Mouse (Mus musculus): ENCODE results near the gene St8sia4. TPM values are rescaled to one million over a fixed set of nuclear protein-coding genes. Genes with fewer than 3 reads are reported as not detected.

Gene St8sia4
- polyA plus RNA-seq, 1 experiment from 2014 or later: 2.6 TPM

DNA sequence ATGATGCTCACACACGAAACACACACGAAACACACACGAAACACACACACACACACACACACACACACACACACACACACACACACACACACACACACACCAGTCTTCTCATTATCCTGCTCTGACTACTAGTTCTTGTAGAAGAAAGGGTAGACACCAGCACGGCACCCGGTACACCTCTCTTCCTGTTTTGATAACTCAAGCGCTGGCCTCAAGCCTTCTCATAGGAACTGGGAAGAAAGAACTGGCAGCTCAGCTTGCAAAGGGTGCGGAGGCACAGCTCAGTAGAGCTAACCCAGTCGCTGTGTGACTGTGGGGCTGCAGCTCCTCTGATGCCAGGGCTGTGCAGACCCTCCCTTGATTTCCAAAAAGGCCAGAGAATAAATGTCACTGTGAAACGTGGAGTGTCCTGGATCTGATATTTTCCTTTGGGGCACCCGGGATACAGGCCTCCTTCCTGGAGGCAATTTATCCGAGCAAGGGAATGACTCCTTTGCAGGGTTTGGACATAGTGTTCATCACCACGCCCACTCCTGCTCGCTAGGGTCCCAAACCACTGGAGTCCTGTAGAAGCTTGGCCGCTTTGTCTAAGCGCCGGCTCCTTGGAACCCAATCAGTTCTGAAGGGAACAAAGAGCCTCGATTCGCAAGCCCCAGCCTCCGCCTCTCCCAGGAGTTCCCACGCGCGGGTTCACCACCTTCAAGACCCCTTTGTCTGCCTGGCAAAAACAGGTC lies 2.2 kb downstream of the St8sia4 start:
- no peak overlapping the region for H3K9ac ChIP-seq (ENCODE audit: low read depth, low read length)
- peak; percentile 33 for DNase-seq (ENCODE audit: low spot score)

GRCm38 (mm10) chr1:95664321-95664825 lies 3.0 kb downstream of the St8sia4 start:
- ATAC-seq (replicated peaks; ENCODE audit: low FRiP score) (no peak), DNase-seq (ENCODE audit: low spot score) (no peak)
- no peaks in the 10 kb centered on the region; the same call in 1 of the 2 replicates for H3K4me1 ChIP-seq (replicated peaks; ENCODE audit: control insufficient read depth, insufficient read depth, low read length)
- H3K9ac ChIP-seq (ENCODE audit: low read depth, low read length): no peak overlapping the region
- H3K9me3 ChIP-seq (ENCODE audit: control insufficient read depth, low read length): no peaks in the 10 kb centered on the region
- 31% methylated on average over 4 of the region's 4 CpGs for WGBS
- H3K4me3 ChIP-seq (ENCODE audit: low read depth, low read length): no peak overlapping the region
- H3K27ac ChIP-seq (ENCODE audit: low read depth, low read length): no peak overlapping the region
- H3K36me3 ChIP-seq (ENCODE audit: control insufficient read depth, insufficient read depth, low read length): no peaks in the 10 kb centered on the region
- peaks cover 4% of the 10 kb centered on the region; the same call in 1 of the 2 replicates for H3K27me3 ChIP-seq (replicated peaks; ENCODE audit: control insufficient read depth, insufficient read depth, low read length)
- H3K4me2 ChIP-seq: peak overlapping the region; percentile 5

More for the DNA sequence above, 2.2 kb downstream of the St8sia4 start:
- 28% methylated on average over 22 of the region's 22 CpGs for WGBS
- Histone ChIP-seq H3K9me3 (ENCODE audit: control insufficient read depth, low read length) (no peaks in the 10 kb centered on the region), H3K4me3 (ENCODE audit: low read depth, low read length) (peak overlapping the region; percentile 54), H3K4me1 (replicated peaks; ENCODE audit: control insufficient read depth, insufficient read depth, low read length) (no peaks in the 10 kb centered on the region; the same call in 1 of the 2 replicates), H3K36me3 (ENCODE audit: control insufficient read depth, insufficient read depth, low read length) (no peaks in the 10 kb centered on the region), H3K27ac (ENCODE audit: low read depth, low read length) (no peak overlapping the region), H3K4me2 (peak overlapping the region; percentile 79), H3K27me3 (replicated peaks; ENCODE audit: control insufficient read depth, insufficient read depth, low read length) (peaks cover 4% of the 10 kb centered on the region; the same call in 1 of the 2 replicates)
- no peak for ATAC-seq (replicated peaks; ENCODE audit: low FRiP score)

DNA sequence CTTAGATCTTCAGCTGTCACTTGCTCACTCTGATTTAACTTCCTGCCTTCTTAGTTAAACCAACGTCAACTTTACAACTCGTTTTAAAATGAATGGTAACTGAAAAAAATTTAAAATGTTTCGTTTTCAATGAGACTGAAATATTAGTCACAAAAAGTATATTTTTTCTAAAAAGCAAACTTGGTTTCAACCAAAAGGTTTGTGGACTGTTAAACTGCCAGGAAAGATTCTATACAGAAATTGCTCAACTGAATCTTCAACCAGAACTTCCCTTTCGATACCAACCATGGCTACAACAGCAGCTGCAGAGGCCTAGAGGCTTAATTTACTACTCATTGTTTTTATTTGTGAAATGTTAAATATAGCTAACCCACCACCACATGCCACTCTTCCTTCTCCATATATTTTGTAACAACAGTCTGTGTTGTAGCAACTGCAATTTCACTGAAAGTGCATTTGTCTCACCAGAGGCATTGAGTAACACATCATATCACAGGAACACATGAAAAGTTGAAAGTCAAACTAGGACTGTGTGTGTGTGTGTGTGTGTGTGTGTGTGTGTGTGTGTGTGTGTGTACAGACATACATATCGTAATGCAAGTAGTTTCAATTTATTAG lies 10.2 kb downstream of the St8sia4 start:
- no peak overlapping the region for H3K9ac ChIP-seq (ENCODE audit: low read depth, low read length)
- no peak for DNase-seq (ENCODE audit: low spot score)
- H3K4me2 ChIP-seq: no peak overlapping the region
- H3K9me3 ChIP-seq (ENCODE audit: control insufficient read depth, low read length): no peaks in the 10 kb centered on the region
- no peaks in the 10 kb centered on the region for H3K27me3 ChIP-seq (replicated peaks; ENCODE audit: control insufficient read depth, insufficient read depth, low read length)
- H3K36me3 ChIP-seq (ENCODE audit: control insufficient read depth, insufficient read depth, low read length): no peaks in the 10 kb centered on the region
- no peak for ATAC-seq (replicated peaks; ENCODE audit: low FRiP score)
- WGBS: 57% methylated on average over 5 of the region's 5 CpGs
- no peak overlapping the region for H3K4me3 ChIP-seq (ENCODE audit: low read depth, low read length)
- H3K4me1 ChIP-seq (replicated peaks; ENCODE audit: control insufficient read depth, insufficient read depth, low read length): no peaks in the 10 kb centered on the region
- no peak overlapping the region for H3K27ac ChIP-seq (ENCODE audit: low read depth, low read length)

GRCm38 (mm10) chr1:95655564-95655963 lies 11.8 kb downstream of the St8sia4 start:
- no peak overlapping the region for H3K4me2 ChIP-seq
- H3K27ac ChIP-seq (ENCODE audit: low read depth, low read length): no peak overlapping the region
- H3K4me1 ChIP-seq (replicated peaks; ENCODE audit: control insufficient read depth, insufficient read depth, low read length): no peaks in the 10 kb centered on the region
- no peaks in the 10 kb centered on the region for H3K9me3 ChIP-seq (ENCODE audit: control insufficient read depth, low read length)
- no peak overlapping the region for H3K4me3 ChIP-seq (ENCODE audit: low read depth, low read length)
- DNase-seq (ENCODE audit: low spot score) (no peak), ATAC-seq (replicated peaks; ENCODE audit: low FRiP score) (no peak)
- H3K36me3 ChIP-seq (ENCODE audit: control insufficient read depth, insufficient read depth, low read length): no peaks in the 10 kb centered on the region
- no peak overlapping the region for H3K9ac ChIP-seq (ENCODE audit: low read depth, low read length)
- WGBS: 68% methylated on average over 9 of the region's 9 CpGs
- H3K27me3 ChIP-seq (replicated peaks; ENCODE audit: control insufficient read depth, insufficient read depth, low read length): no peaks in the 10 kb centered on the region

GRCm38 (mm10) chr1:95653445-95653844 lies 13.9 kb downstream of the St8sia4 start:
- Histone ChIP-seq H3K4me2 (no peak overlapping the region), H3K27me3 (replicated peaks; ENCODE audit: control insufficient read depth, insufficient read depth, low read length) (no peaks in the 10 kb centered on the region), H3K27ac (ENCODE audit: low read depth, low read length) (no peak overlapping the region), H3K36me3 (ENCODE audit: control insufficient read depth, insufficient read depth, low read length) (no peaks in the 10 kb centered on the region), H3K9ac (ENCODE audit: low read depth, low read length) (no peak overlapping the region), H3K4me3 (ENCODE audit: low read depth, low read length) (no peak overlapping the region), H3K4me1 (replicated peaks; ENCODE audit: control insufficient read depth, insufficient read depth, low read length) (no peaks in the 10 kb centered on the region), H3K9me3 (ENCODE audit: control insufficient read depth, low read length) (no peaks in the 10 kb centered on the region)
- ATAC-seq (replicated peaks; ENCODE audit: low FRiP score) (no peak), DNase-seq (ENCODE audit: low spot score) (no peak)
- 80% methylated on average over 8 of the region's 8 CpGs for WGBS

DNA sequence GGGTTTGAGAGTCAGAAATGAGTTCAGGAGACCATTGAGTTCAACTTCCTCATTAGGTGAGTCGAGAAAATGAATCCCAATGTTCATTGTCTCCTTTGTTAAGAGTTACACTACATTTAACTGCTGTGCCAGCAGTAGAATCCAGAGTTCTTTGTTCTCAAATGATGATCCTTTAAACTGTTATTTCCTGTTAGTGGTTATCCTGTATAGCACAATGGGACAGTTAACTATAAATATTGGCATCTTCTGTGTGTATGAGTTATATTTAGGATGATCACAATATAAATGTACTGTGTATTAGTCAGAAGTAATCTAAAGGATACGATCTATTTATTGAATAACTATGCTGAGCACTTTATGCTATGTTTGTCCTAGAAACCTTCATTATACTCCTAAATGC lies 23.1 kb downstream of the St8sia4 start:
- no peaks in the 10 kb centered on the region for H3K36me3 ChIP-seq (ENCODE audit: control insufficient read depth, insufficient read depth, low read length)
- H3K4me2 ChIP-seq: no peak overlapping the region
- H3K9me3 ChIP-seq (ENCODE audit: control insufficient read depth, low read length): no peaks in the 10 kb centered on the region
- ATAC-seq (replicated peaks; ENCODE audit: low FRiP score): no peak
- H3K27me3 ChIP-seq (replicated peaks; ENCODE audit: control insufficient read depth, insufficient read depth, low read length): no peaks in the 10 kb centered on the region
- DNase-seq (ENCODE audit: low spot score): no peak
- 70% methylated on average over 2 of the region's 2 CpGs for WGBS
- H3K4me3 ChIP-seq (ENCODE audit: low read depth, low read length): no peak overlapping the region
- H3K27ac ChIP-seq (ENCODE audit: low read depth, low read length): no peak overlapping the region
- no peaks in the 10 kb centered on the region for H3K4me1 ChIP-seq (replicated peaks; ENCODE audit: control insufficient read depth, insufficient read depth, low read length)
- no peak overlapping the region for H3K9ac ChIP-seq (ENCODE audit: low read depth, low read length)

- no peak overlapping the region for H3K4me3 ChIP-seq (ENCODE audit: low read depth, low read length)
- WGBS: 89% methylated on average over 3 of the region's 3 CpGs
- no peak for ATAC-seq (replicated peaks; ENCODE audit: low FRiP score)
- no peaks in the 10 kb centered on the region for H3K4me1 ChIP-seq (replicated peaks; ENCODE audit: control insufficient read depth, insufficient read depth, low read length)
- no peaks in the 10 kb centered on the region for H3K27me3 ChIP-seq (replicated peaks; ENCODE audit: control insufficient read depth, insufficient read depth, low read length)
- H3K27ac ChIP-seq (ENCODE audit: low read depth, low read length): no peak overlapping the region
- H3K9ac ChIP-seq (ENCODE audit: low read depth, low read length): no peak overlapping the region
- H3K4me2 ChIP-seq: no peak overlapping the region
- DNase-seq (ENCODE audit: low spot score): no peak
- H3K36me3 ChIP-seq (ENCODE audit: control insufficient read depth, insufficient read depth, low read length): no peaks in the 10 kb centered on the region
- H3K9me3 ChIP-seq (ENCODE audit: control insufficient read depth, low read length): no peaks in the 10 kb centered on the region
These were observed 28.4 kb downstream of the St8sia4 start for GRCm38 (mm10) chr1:95639001-95639400.

- DNase-seq (ENCODE audit: low spot score): no peak
- WGBS: 55% methylated on average over 5 of the region's 5 CpGs
- ATAC-seq (replicated peaks; ENCODE audit: low FRiP score): no peak
- H3K9me3 ChIP-seq (ENCODE audit: control insufficient read depth, low read length): no peaks in the 10 kb centered on the region
- no peak overlapping the region for H3K9ac ChIP-seq (ENCODE audit: low read depth, low read length)
- no peak overlapping the region for H3K4me2 ChIP-seq
- H3K4me1 ChIP-seq (replicated peaks; ENCODE audit: control insufficient read depth, insufficient read depth, low read length): no peaks in the 10 kb centered on the region
- H3K27me3 ChIP-seq (replicated peaks; ENCODE audit: control insufficient read depth, insufficient read depth, low read length): no peaks in the 10 kb centered on the region
- no peak overlapping the region for H3K27ac ChIP-seq (ENCODE audit: low read depth, low read length)
- no peak overlapping the region for H3K4me3 ChIP-seq (ENCODE audit: low read depth, low read length)
- H3K36me3 ChIP-seq (ENCODE audit: control insufficient read depth, insufficient read depth, low read length): no peaks in the 10 kb centered on the region
These were observed 43.0 kb downstream of the St8sia4 start for GRCm38 (mm10) chr1:95624376-95624775.

- ATAC-seq (replicated peaks; ENCODE audit: low FRiP score) (no peak), DNase-seq (ENCODE audit: low spot score) (no peak)
- Histone ChIP-seq H3K9me3 (ENCODE audit: control insufficient read depth, low read length) (no peaks in the 10 kb centered on the region), H3K4me3 (ENCODE audit: low read depth, low read length) (no peak overlapping the region), H3K27ac (ENCODE audit: low read depth, low read length) (no peak overlapping the region), H3K4me2 (no peak overlapping the region), H3K36me3 (ENCODE audit: control insufficient read depth, insufficient read depth, low read length) (no peaks in the 10 kb centered on the region), H3K9ac (ENCODE audit: low read depth, low read length) (no peak overlapping the region), H3K4me1 (replicated peaks; ENCODE audit: control insufficient read depth, insufficient read depth, low read length) (no peaks in the 10 kb centered on the region), H3K27me3 (replicated peaks; ENCODE audit: control insufficient read depth, insufficient read depth, low read length) (no peaks in the 10 kb centered on the region)
- WGBS: 63% methylated on average over 3 of the region's 3 CpGs
These were observed 48.7 kb downstream of the St8sia4 start for GRCm38 (mm10) chr1:95618647-95619046.

All from liver, embryonic 11.5 days (tissue).